Mouse (Mus musculus) testis, postnatal 10 days (tissue): ENCODE measurements around the gene Zglp1.

ENCODE experiments used
- DNase-seq: peaks from one replicate; pipeline ENCODE4 v3.0.0; 2021; ENCODE audit warnings: low spot score

Zglp1 gene

GRCm38 (mm10) chr9:21026849-21027248, 40.0 kb downstream of the Zglp1 start:
- DNase-seq, result no peak

- DNase-seq, result no peak
Measured at GRCm38 (mm10) chr9:21025258-21025810, 41.6 kb downstream of the Zglp1 start.

GRCm38 (mm10) chr9:21022726-21023125, 44.2 kb downstream of the Zglp1 start:
- no peak for DNase-seq

- no peak for DNase-seq
Measured at GRCm38 (mm10) chr9:21022288-21022687, 44.6 kb downstream of the Zglp1 start.

- DNase-seq, result no peak
Measured at GRCm38 (mm10) chr9:21021363-21021762, 45.5 kb downstream of the Zglp1 start.

- DNase-seq, result no peak
Measured at GRCm38 (mm10) chr9:21018600-21018999, 48.3 kb downstream of the Zglp1 start.

GRCm38 (mm10) chr9:21017177-21017575, 49.7 kb downstream of the Zglp1 start:
- DNase-seq, result no peak

- DNase-seq, result no peak
Measured at GRCm38 (mm10) chr9:21016331-21017176, 50.3 kb downstream of the Zglp1 start.

- DNase-seq, result peak; percentile 79
Measured at GRCm38 (mm10) chr9:21015571-21016130, 51.2 kb downstream of the Zglp1 start, which contains the start of gene Icam1. Gene Icam1, plus strand, starts transcription at chr9:21015985.

GRCm38 (mm10) chr9:21014691-21015570, 52.0 kb downstream of the Zglp1 start:
- no peak for DNase-seq
